Mouse (Mus musculus): ENCODE results near the gene Trcg1.

GRCm38 (mm10) chr9:57256309-57256708, 20.0 kb downstream of the Trcg1 start:
- TF ChIP-seq POLR2A (IDR thresholded peaks at IDR 0.05; ENCODE audit: borderline replicate concordance, insufficient read depth, low read length) (no peak), CTCF (IDR thresholded peaks at IDR 0.05; ENCODE audit: borderline replicate concordance, insufficient read depth, low read depth, low read length) (no peak)

Measured in cerebellum, adult 2 months (tissue).